Mouse (Mus musculus): Measurements from ENCODE around the gene Rangap1. TPM values are rescaled to one million over a fixed set of nuclear protein-coding genes. Genes with fewer than 3 reads are reported as not detected.

The Rangap1 gene
- polyA plus RNA-seq (2012; rRNA removed): 52.0 and 53.9 TPM in 2 replicates

GRCm38 (mm10) chr15:81744992-81745600 lies at the start of gene Rangap1, which contains the start of gene Zc3h7b:
Gene Rangap1, minus strand, starts transcription at chr15:81745530.
Gene Zc3h7b, plus strand, starts transcription at chr15:81745057.

GRCm38 (mm10) chr15:81697175-81697574 lies 48.2 kb downstream of the Rangap1 start, which contains the start of gene Chadl:
Gene Chadl, minus strand, starts transcription at chr15:81697287.

GRCm38 (mm10) chr15:81663697-81664561 lies 81.4 kb downstream of the Rangap1 start, which contains the start of gene L3mbtl2:
Gene L3mbtl2, plus strand, starts transcription at chr15:81663889.

Other genes starting within 250 kb of the Rangap1 start
- gene Ep300, start 160.2 kb downstream of the Rangap1 start, polyA plus RNA-seq (2012; rRNA removed): 10.8 and 13.3 TPM in 2 replicates
- gene L3mbtl2, start 81.6 kb downstream of the Rangap1 start, polyA plus RNA-seq (2012; rRNA removed): 10.0 and 11.0 TPM in 2 replicates
- gene Chadl, start 48.2 kb downstream of the Rangap1 start, polyA plus RNA-seq (2012; rRNA removed): 0.13 and 0.16 TPM in 2 replicates
- gene Zc3h7b, start 473 bp downstream of the Rangap1 start, polyA plus RNA-seq (2012; rRNA removed): 5.5 and 6.2 TPM in 2 replicates
- 5.4 and 5.6 TPM in 2 replicates for gene Tef, start 56.9 kb upstream of the Rangap1 start, polyA plus RNA-seq (2012; rRNA removed)
- gene Tob2, start 113.3 kb upstream of the Rangap1 start, polyA plus RNA-seq (2012; rRNA removed): 4.9 and 5.1 TPM in 2 replicates
- gene Phf5a, start 126.4 kb upstream of the Rangap1 start, polyA plus RNA-seq (2012; rRNA removed): 68.4 and 75.6 TPM in 2 replicates
- 76.9 and 83.5 TPM in 2 replicates for gene Aco2, start 126.8 kb upstream of the Rangap1 start, polyA plus RNA-seq (2012; rRNA removed)
- gene Polr3h, start 180.7 kb upstream of the Rangap1 start, polyA plus RNA-seq (2012; rRNA removed): 13.7 and 15.6 TPM in 2 replicates
- 0.39 and 0.53 TPM in 2 replicates for gene Csdc2, start 191.2 kb upstream of the Rangap1 start, polyA plus RNA-seq (2012; rRNA removed)
- 20.8 and 25.1 TPM in 2 replicates for gene Pmm1, start 215.4 kb upstream of the Rangap1 start, polyA plus RNA-seq (2012; rRNA removed)
- gene 1700029P11Rik, start 235.0 kb upstream of the Rangap1 start, polyA plus RNA-seq (2012; rRNA removed): not detected in 2 replicates
- 25.7 and 26.3 TPM in 2 replicates for gene Xrcc6, start 242.3 kb upstream of the Rangap1 start, polyA plus RNA-seq (2012; rRNA removed)

Measured in liver, embryonic 14 days (tissue).